Mouse (Mus musculus): ENCODE measurements around the gene Otulinl.

- no peak for TF ChIP-seq CTCF (conservative IDR thresholded peaks at IDR 0.05; ENCODE audit: low read length)
- no peak for TF ChIP-seq POU5F1 (IDR thresholded peaks at IDR 0.05; ENCODE audit: borderline replicate concordance, low read length)
Observed at GRCm38 (mm10) chr15:27671612-27672245, 9.7 kb downstream of the Otulinl start.

Data from E14TG2a.4 (cell line).